Mouse (Mus musculus) Muller cell, postnatal 12 days (primary cell): ENCODE data around the gene Lnx1.

ENCODE experiments used
- DNase-seq: peaks from one replicate; pipeline ENCODE4 v3.0.0-alpha.2; 2015; ENCODE audit errors: inconsistent ontology term

The Lnx1 gene

GRCm38 (mm10) chr5:74654527-74654926 is 48.2 kb downstream of the Lnx1 start:
- no peak for DNase-seq

GRCm38 (mm10) chr5:74653766-74654165 is 48.9 kb downstream of the Lnx1 start:
- no peak for DNase-seq

- no peak for DNase-seq
These were observed 53.6 kb downstream of the Lnx1 start for GRCm38 (mm10) chr5:74649122-74649521.

- no peak for DNase-seq
These were observed 54.5 kb downstream of the Lnx1 start for GRCm38 (mm10) chr5:74648216-74648615.

- no peak for DNase-seq
These were observed 55.1 kb downstream of the Lnx1 start for GRCm38 (mm10) chr5:74647584-74647984.

GRCm38 (mm10) chr5:74642291-74642690 is 60.4 kb downstream of the Lnx1 start:
- DNase-seq, result no peak

- peak; percentile 21 for DNase-seq
These were observed 61.7 kb downstream of the Lnx1 start for GRCm38 (mm10) chr5:74641000-74641399.

GRCm38 (mm10) chr5:74640504-74640903 is 62.2 kb downstream of the Lnx1 start:
- DNase-seq, result no peak

GRCm38 (mm10) chr5:74639516-74639915 is 63.2 kb downstream of the Lnx1 start:
- DNase-seq, result no peak

- DNase-seq, result no peak
These were observed 68.3 kb downstream of the Lnx1 start for GRCm38 (mm10) chr5:74634391-74634790.

GRCm38 (mm10) chr5:74633453-74633852 is 69.3 kb downstream of the Lnx1 start:
- DNase-seq, result no peak

- no peak for DNase-seq
These were observed 70.2 kb downstream of the Lnx1 start for GRCm38 (mm10) chr5:74632369-74633114.

GRCm38 (mm10) chr5:74628001-74628400 is 74.7 kb downstream of the Lnx1 start:
- DNase-seq, result no peak

GRCm38 (mm10) chr5:74624385-74624784 is 78.3 kb downstream of the Lnx1 start:
- DNase-seq, result no peak

- no peak for DNase-seq
These were observed 79.3 kb downstream of the Lnx1 start for GRCm38 (mm10) chr5:74623316-74624000.

- DNase-seq, result no peak
These were observed 80.8 kb downstream of the Lnx1 start for GRCm38 (mm10) chr5:74621691-74622470.

GRCm38 (mm10) chr5:74618573-74619059 is 84.1 kb downstream of the Lnx1 start:
- DNase-seq, result no peak

GRCm38 (mm10) chr5:74617816-74618572 is 84.7 kb downstream of the Lnx1 start:
- DNase-seq, result no peak

GRCm38 (mm10) chr5:74613491-74614151 is 89.1 kb downstream of the Lnx1 start:
- DNase-seq, result no peak

- DNase-seq, result no peak
These were observed 90.0 kb downstream of the Lnx1 start for GRCm38 (mm10) chr5:74612713-74613112.

GRCm38 (mm10) chr5:74610511-74610910 is 92.2 kb downstream of the Lnx1 start:
- DNase-seq, result no peak
